Mouse (Mus musculus): ENCODE measurements around the gene Gnai2.

DNA sequence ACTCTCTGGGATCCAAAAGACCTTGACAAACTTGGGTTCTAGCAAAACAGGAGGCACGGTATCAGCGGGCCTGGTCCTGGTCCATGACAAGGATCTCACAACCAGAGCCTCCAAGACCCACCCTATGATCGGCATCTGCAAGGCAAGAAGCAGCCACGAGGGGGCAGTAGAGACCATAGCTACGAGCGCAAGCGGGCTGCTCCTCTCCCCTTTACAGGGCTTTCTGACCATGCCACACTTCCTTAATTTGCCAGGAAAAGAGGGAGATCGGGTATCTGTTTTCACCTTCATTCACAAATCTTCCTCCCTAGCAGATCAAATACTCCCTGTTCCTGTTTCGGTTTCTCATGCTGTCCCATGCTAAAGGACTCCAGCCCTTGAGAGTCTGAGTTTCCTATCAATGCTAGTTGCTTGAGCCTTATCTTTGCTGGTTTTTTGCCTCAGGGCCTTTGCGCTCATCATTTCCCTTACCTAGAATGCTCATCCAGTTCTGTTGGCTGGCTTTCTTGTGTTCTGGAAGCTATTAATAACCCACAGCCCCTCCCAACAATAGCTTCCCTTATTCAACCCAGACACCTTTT is 33.0 kb downstream of the Gnai2 start:
- TF ChIP-seq CTCF (IDR thresholded peaks at IDR 0.05; ENCODE audit: borderline replicate concordance, insufficient read depth, low read depth, low read length), result peak; percentile 98
- no peak for TF ChIP-seq POLR2A (IDR thresholded peaks at IDR 0.05; ENCODE audit: borderline replicate concordance, insufficient read depth, low read length)

Measured in cerebellum, adult 2 months (tissue).